Mouse (Mus musculus): ENCODE measurements around the gene Gm21974. TPM values are rescaled to one million over a fixed set of nuclear protein-coding genes. Genes with fewer than 3 reads are reported as not detected.
"Not testable (repeated sequence)": the region's sequence is repeated elsewhere in the genome, so short reads cannot be mapped to it uniquely, and the experiment has no call there.

The Gm21974 gene
- polyA plus RNA-seq (2015; fragmentation: Nextera tagmentation; extraction: Ambion mirVana): not detected in 2 replicates

GRCm38 (mm10) chr7:127895442-127895841, at the start of gene Gm21974, which contains the start of gene Vkorc1:
Gene Gm21974 (minus strand): TSS chr7:127895454.
Gene Vkorc1 (minus strand): TSS chr7:127895617.
- no peaks in the 10 kb centered on the region for H3K27me3 ChIP-seq (replicated peaks)
- peak; percentile 95 for ATAC-seq (ENCODE audit: insufficient read depth, low FRiP score, low read depth)
- WGBS: under 1% methylated on average over 26 of the region's 26 CpGs

GRCm38 (mm10) chr7:127944614-127945013, 49.4 kb upstream of the Gm21974 start:
- Histone ChIP-seq H3K4me3 (replicated peaks) (no peak overlapping the region), H3K36me3 (no peaks in the 10 kb centered on the region), H3K27me3 (replicated peaks) (peaks cover 29% of the 10 kb centered on the region), H3K27ac (no peak overlapping the region), H3K4me1 (peaks cover 7% of the 10 kb centered on the region), H3K9me3 (no peaks in the 10 kb centered on the region), H3K4me2 (peak overlapping the region; percentile 38), H3K9ac (no peak overlapping the region)
- WGBS: 12% methylated on average over 23 of the region's 23 CpGs
- 0 out of 2 replicates have a peak, but pooled peaks have one; percentile 24 for ATAC-seq (ENCODE audit: insufficient read depth, low FRiP score, low read depth)

More at GRCm38 (mm10) chr7:127895442-127895841, at the start of gene Gm21974, which contains the start of gene Vkorc1:
- Histone ChIP-seq H3K4me1 (peaks cover 12% of the 10 kb centered on the region), H3K9me3 (no peaks in the 10 kb centered on the region), H3K4me3 (replicated peaks) (peak within 1 kb of the TSS; percentile 74), H3K36me3 (peaks cover 13% of the 10 kb centered on the region), H3K9ac (peak within 1 kb of the TSS; percentile 61), H3K27ac (peak within 1 kb of the TSS; percentile 88), H3K4me2 (peak within 1 kb of the TSS; percentile 85)

DNA sequence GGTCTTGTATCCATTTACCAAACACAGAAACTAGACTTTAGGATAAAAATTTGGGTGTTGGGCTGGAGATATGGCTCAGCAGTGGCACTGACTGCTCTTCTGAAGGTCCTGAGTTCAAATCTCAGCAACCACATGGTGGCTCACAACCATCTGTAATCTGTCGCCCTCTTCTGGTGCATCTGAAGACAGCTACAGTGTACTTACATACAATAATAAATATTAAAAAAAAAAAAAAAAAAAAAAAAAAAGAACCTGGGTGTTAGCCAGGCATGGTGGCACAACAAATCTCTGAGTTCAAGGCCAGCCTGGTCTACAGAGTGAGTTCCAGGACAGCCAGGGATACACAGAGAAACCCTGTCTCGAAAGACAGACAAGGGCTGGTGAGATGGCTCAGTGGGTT, 46.8 kb upstream of the Gm21974 start:
- not testable (repeated sequence) for H3K4me3 ChIP-seq (replicated peaks); H3K4me1 ChIP-seq; ATAC-seq (ENCODE audit: insufficient read depth, low FRiP score, low read depth); H3K27ac ChIP-seq; H3K9me3 ChIP-seq; H3K9ac ChIP-seq; H3K36me3 ChIP-seq; H3K4me2 ChIP-seq
- WGBS: 49% methylated on average over 2 of the region's 2 CpGs
- H3K27me3 ChIP-seq (replicated peaks): peaks cover 29% of the 10 kb centered on the region

DNA sequence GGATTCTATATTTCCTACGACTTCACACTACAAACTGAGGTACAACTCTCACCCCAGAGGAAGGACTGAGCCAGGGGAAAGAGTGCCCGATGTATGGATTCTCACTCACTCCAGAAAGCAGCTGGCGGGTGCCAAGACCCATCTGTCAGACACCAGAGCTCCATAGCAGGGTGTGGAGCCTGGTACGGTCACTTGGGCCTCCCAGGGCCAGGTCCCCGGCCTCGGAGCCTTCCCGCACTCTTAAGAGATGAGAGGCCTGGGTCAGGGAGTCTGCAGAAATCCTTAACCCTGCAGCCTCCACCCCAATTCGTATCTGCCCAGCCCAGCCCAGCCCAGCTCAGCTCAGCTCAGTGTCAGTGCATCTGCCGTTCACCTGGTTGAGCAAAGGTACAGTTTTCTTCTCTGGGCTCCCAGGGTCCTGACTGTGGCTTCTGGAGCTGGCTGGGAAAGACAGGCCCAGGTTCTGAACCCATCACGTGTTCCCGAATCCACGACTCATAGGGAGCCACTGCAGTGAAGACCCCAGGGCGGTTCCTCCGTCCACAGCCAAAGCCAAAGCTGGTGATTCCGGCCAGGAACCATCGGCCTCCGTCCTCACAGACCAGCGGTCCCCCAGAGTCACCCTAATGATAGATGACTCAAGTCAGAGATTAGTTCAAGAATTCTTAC, 41.1 kb upstream of the Gm21974 start:
- Histone ChIP-seq H3K9me3 (no peaks in the 10 kb centered on the region), H3K27me3 (replicated peaks) (no peaks in the 10 kb centered on the region), H3K4me1 (peaks cover 26% of the 10 kb centered on the region), H3K4me2 (peak overlapping the region; percentile 96), H3K4me3 (replicated peaks) (peak overlapping the region; percentile 65), H3K36me3 (no peaks in the 10 kb centered on the region), H3K9ac (peak overlapping the region; percentile 67), H3K27ac (peak overlapping the region; percentile 85; the same call in 1 of the 2 replicates)
- 52% methylated on average over 18 of the region's 18 CpGs for WGBS
- ATAC-seq (ENCODE audit: insufficient read depth, low FRiP score, low read depth): no peak

- Histone ChIP-seq H3K36me3 (no peaks in the 10 kb centered on the region), H3K9ac (peak overlapping the region; percentile 67), H3K4me3 (replicated peaks) (peak overlapping the region; percentile 65), H3K4me1 (peaks cover 29% of the 10 kb centered on the region), H3K27ac (peak overlapping the region; percentile 85), H3K4me2 (peak overlapping the region; percentile 96), H3K27me3 (replicated peaks) (no peaks in the 10 kb centered on the region), H3K9me3 (no peaks in the 10 kb centered on the region)
- ATAC-seq (ENCODE audit: insufficient read depth, low FRiP score, low read depth): peak; percentile 8; the same call in 1 of the 2 replicates
- WGBS: under 1% methylated on average over 38 of the region's 38 CpGs
These were observed 40.5 kb upstream of the Gm21974 start for GRCm38 (mm10) chr7:127935748-127936159.

DNA sequence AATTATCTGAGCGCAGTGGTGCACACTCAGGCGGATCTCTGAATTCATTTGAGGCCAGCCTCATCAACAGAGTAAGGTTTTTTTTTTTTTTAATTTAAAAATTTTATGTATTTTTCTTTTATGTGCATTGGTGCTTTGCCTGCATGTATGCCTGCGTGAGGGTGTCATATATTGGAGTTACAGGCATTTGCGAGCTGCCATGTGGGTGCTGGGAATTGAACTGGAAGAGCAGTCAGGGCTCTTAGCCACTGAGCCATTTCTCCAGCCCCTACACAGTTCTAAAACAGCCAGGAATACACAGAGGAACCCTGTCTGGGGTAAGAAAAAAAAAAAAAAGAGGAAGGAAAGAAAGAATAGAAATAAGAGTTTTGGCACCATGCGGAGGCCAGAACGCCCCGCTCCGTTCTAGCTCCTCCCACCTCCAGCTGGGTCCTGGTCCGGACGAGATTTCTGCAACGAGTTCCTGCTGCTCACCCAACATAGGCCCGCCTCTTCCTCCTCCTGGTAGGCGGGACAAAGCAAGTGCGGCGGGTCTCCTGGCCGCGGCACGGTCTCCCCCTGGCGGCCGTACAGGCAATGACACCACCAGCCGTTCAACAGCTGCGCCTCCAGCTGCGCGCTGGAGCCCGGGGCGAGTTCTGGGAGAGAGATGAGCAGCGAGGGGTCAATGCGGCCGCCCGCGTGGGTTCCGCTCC, 39.9 kb upstream of the Gm21974 start:
- H3K4me1 ChIP-seq: peaks cover 29% of the 10 kb centered on the region
- H3K27ac ChIP-seq: peak overlapping the region; percentile 85
- H3K4me2 ChIP-seq: peak overlapping the region; percentile 96
- no peaks in the 10 kb centered on the region for H3K9me3 ChIP-seq
- peak overlapping the region; percentile 67 for H3K9ac ChIP-seq
- peak overlapping the region; percentile 65 for H3K4me3 ChIP-seq (replicated peaks)
- peak; percentile 90 for ATAC-seq (ENCODE audit: insufficient read depth, low FRiP score, low read depth)
- no peaks in the 10 kb centered on the region for H3K36me3 ChIP-seq
- WGBS: 6% methylated on average over 32 of the region's 32 CpGs
- H3K27me3 ChIP-seq (replicated peaks): no peaks in the 10 kb centered on the region

- no peak overlapping the region for H3K9ac ChIP-seq
- H3K4me1 ChIP-seq: peaks cover 29% of the 10 kb centered on the region
- H3K36me3 ChIP-seq: no peaks in the 10 kb centered on the region
- H3K9me3 ChIP-seq: no peaks in the 10 kb centered on the region
- H3K4me3 ChIP-seq (replicated peaks): no peak overlapping the region
- WGBS: 84% methylated on average over 5 of the region's 5 CpGs
- no peak overlapping the region for H3K27ac ChIP-seq
- H3K27me3 ChIP-seq (replicated peaks): no peaks in the 10 kb centered on the region
- no peak overlapping the region for H3K4me2 ChIP-seq
- no peak for ATAC-seq (ENCODE audit: insufficient read depth, low FRiP score, low read depth)
These were observed 38.8 kb upstream of the Gm21974 start for GRCm38 (mm10) chr7:127934075-127934474.

- ATAC-seq (ENCODE audit: insufficient read depth, low FRiP score, low read depth): peak; percentile 29
- H3K4me3 ChIP-seq (replicated peaks): no peak overlapping the region
- H3K9me3 ChIP-seq: no peaks in the 10 kb centered on the region
- no peak overlapping the region for H3K9ac ChIP-seq
- no peaks in the 10 kb centered on the region for H3K27me3 ChIP-seq (replicated peaks)
- 26% methylated on average over 13 of the region's 13 CpGs for WGBS
- peak overlapping the region; percentile 95 for H3K27ac ChIP-seq
- no peaks in the 10 kb centered on the region for H3K36me3 ChIP-seq
- peaks cover 35% of the 10 kb centered on the region for H3K4me1 ChIP-seq
- peak overlapping the region; percentile 22 for H3K4me2 ChIP-seq
These were observed 37.2 kb upstream of the Gm21974 start for GRCm38 (mm10) chr7:127932273-127933031.

DNA sequence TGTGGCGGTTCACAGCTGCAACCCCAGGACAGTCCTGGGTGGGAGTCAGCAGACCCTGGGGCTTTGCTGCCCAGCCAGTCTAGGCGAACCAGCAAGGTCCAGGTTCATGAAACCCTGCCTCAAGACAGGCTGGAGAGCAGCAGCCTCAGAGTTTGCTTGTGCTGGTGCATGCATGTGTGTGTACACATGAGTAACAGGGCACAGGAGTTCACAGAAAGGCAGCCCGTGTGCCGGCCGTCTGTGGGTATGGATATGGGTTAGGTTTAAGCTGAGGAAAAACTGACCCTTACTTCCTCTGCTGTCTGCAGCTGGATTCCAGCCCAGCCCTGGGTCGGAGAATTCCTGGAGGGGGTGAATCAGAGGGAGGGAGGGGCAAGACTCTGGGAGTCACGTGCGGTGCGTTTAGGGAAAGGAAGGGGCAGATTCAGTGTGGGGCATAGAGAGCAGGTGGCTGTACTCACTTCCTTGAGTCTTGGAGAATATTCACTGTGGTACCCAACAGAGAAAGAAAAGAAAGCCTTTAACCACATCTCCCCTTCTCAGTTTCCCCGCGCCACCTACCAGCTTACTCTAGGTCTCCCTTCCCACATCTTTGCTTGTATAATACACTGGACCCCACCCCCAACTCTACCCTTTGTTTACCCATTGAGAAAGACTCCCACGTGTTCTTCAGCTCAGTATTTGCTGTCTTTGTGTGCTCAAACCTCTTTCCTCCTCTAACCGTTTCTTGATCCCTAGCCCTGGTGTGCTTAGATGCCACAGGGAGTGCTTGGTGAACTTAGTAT, 36.3 kb upstream of the Gm21974 start:
- Histone ChIP-seq H3K9me3 (no peaks in the 10 kb centered on the region), H3K4me2 (peak overlapping the region; percentile 19), H3K36me3 (no peaks in the 10 kb centered on the region; the same call in 1 of the 2 replicates), H3K4me1 (peaks cover 40% of the 10 kb centered on the region), H3K4me3 (replicated peaks) (0 out of 2 replicates have a peak overlapping the region, but pooled peaks have one; percentile 9), H3K27me3 (replicated peaks) (no peaks in the 10 kb centered on the region), H3K27ac (peak overlapping the region; percentile 95), H3K9ac (no peak overlapping the region)
- 23% methylated on average over 13 of the region's 13 CpGs for WGBS
- peak; percentile 12 for ATAC-seq (ENCODE audit: insufficient read depth, low FRiP score, low read depth)

DNA sequence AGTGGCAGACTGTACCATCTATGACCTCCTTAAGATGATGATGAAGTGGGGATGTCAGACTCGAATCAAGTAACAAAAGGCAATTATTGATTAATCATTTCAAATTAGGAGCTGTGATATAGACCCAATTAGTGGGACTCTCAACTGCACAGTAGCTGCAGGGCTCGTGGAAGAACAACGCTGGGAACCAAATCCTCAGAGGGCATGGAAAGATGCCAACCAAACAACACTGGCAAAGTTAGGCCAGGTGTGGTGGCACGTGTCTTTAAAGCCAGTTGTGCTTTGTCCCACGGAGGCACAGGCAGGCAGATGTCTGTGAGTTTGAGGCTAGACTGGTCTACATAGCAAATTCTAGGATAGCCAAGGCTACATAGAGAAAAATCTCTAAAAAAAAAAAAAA, 35.4 kb upstream of the Gm21974 start:
- peak overlapping the region; percentile 51; the same call in 1 of the 2 replicates for H3K4me2 ChIP-seq
- H3K4me3 ChIP-seq (replicated peaks): peak overlapping the region; percentile 47; the same call in 1 of the 2 replicates
- 69% methylated on average over 5 of the region's 5 CpGs for WGBS
- H3K27ac ChIP-seq: peak overlapping the region; percentile 95
- peaks cover 4% of the 10 kb centered on the region; the same call in 1 of the 2 replicates for H3K36me3 ChIP-seq
- no peaks in the 10 kb centered on the region for H3K9me3 ChIP-seq
- H3K9ac ChIP-seq: no peak overlapping the region
- peaks cover 44% of the 10 kb centered on the region for H3K4me1 ChIP-seq
- no peaks in the 10 kb centered on the region for H3K27me3 ChIP-seq (replicated peaks)
- ATAC-seq (ENCODE audit: insufficient read depth, low FRiP score, low read depth): no peak

DNA sequence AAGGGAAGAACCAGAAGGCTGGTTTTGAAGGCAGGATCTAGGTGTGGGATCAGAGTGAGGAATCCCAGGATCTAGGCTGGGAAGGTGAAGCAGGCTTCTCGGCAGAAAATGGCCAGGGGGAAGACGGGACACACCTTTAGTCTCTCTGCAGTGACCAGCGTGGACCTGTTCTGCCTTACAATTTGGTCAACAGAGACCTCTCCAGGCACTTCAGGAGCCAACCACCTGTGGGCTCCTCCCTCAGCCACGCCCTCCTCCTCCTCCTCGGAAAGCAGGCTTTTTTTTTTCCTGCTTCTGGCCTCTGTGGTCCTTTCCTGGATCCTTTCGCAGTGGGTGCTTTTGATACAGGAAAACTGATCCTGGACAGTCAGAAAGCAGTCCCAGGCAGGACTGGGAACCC, 34.7 kb upstream of the Gm21974 start, which contains the start of gene Prss8:
Gene Prss8 (minus strand): TSS at position 182 of the 400 bp plus-strand sequence.
- H3K27me3 ChIP-seq (replicated peaks): no peaks in the 10 kb centered on the region
- peak within 1 kb of the TSS; percentile 47 for H3K4me3 ChIP-seq (replicated peaks)
- WGBS: 17% methylated on average over 6 of the region's 6 CpGs
- H3K9ac ChIP-seq: peak within 1 kb of the TSS; percentile 46
- peaks cover 42% of the 10 kb centered on the region for H3K4me1 ChIP-seq
- no peaks in the 10 kb centered on the region for H3K9me3 ChIP-seq
- H3K36me3 ChIP-seq: peaks cover 8% of the 10 kb centered on the region; the same call in 1 of the 2 replicates
- peak within 1 kb of the TSS; percentile 95 for H3K27ac ChIP-seq
- ATAC-seq (ENCODE audit: insufficient read depth, low FRiP score, low read depth): peak; percentile 47; the same call in 1 of the 2 replicates
- peak within 1 kb of the TSS; percentile 51 for H3K4me2 ChIP-seq

Data from stomach, embryonic 15.5 days (tissue).